In genomic region chr15:83278579-83278978, GRCm38 (mm10) we compare ENCODE assay signal across 26 mouse cellular contexts. TPM values are rescaled to one million over a fixed set of nuclear protein-coding genes. Genes with fewer than 3 reads are reported as not detected.
"Had no signal": no experiment of that assay in that cellular context is flagged by ENCODE, and none has a peak within 500 bp of the region (broad histone marks: within the 10 kb centered on the region; RNA-seq: fewer than 3 reads in every experiment).

No protein-coding gene starts in this region.

- H3K36me3 ChIP-seq: heart, embryonic 10.5 days; heart, embryonic 12.5 days; hindbrain, embryonic 10.5 days; hindbrain, embryonic 12.5 days; intestine, embryonic 15.5 days; limb, embryonic 10.5 days; limb, embryonic 12.5 days had no signal

- ATAC-seq: hindbrain, embryonic 16.5 days; inflammation-experienced regulatory T-cells, adult 6 months; intestine, embryonic 15.5 days; intestine, postnatal 0 days had no signal

- H3K4me1 ChIP-seq: heart, embryonic 10.5 days; heart, embryonic 12.5 days; hindbrain, embryonic 10.5 days; hindbrain, embryonic 12.5 days; intestine, embryonic 15.5 days; limb, embryonic 10.5 days; limb, embryonic 12.5 days had no signal

- H3K27me3 ChIP-seq: heart, embryonic 12.5 days; hindbrain, embryonic 12.5 days; intestine, embryonic 15.5 days; limb, embryonic 12.5 days had no signal

- H3K4me3 ChIP-seq: gastrocnemius, adult 2 months; heart, adult 2 months; heart, embryonic 10.5 days; heart, embryonic 12.5 days; hindbrain, embryonic 10.5 days; hindbrain, embryonic 12.5 days; intestine, embryonic 15.5 days; layer of hippocampus, adult 2 months; left cerebral cortex, adult 2 months; limb, embryonic 10.5 days; limb, embryonic 12.5 days had no signal

- H3K9me3 ChIP-seq: heart, embryonic 10.5 days; heart, embryonic 12.5 days; hindbrain, embryonic 10.5 days; intestine, embryonic 15.5 days; limb, embryonic 10.5 days; limb, embryonic 12.5 days had no signal

- DNase-seq: gastrocnemius, adult 2 months; gastrocnemius, postnatal 10 days; gastrocnemius, postnatal 25 days; heart, adult 11 months; heart, adult 2 months; heart, postnatal 10 days; heart, postnatal 4 days; kidney, adult 18-20 months; kidney, adult 8-10 months; kidney, postnatal 10 days; kidney, postnatal 25 days; kidney, postnatal 4 days had no signal

- H3K4me2 ChIP-seq: heart, embryonic 12.5 days; hindbrain, embryonic 12.5 days; hindbrain, embryonic 14.5 days; intestine, embryonic 15.5 days; limb, embryonic 12.5 days had no signal

- H3K27ac ChIP-seq: gastrocnemius, adult 2 months; heart, adult 2 months; heart, embryonic 10.5 days; hindbrain, embryonic 10.5 days; hindbrain, embryonic 12.5 days; hindbrain, embryonic 14.5 days; intestine, embryonic 15.5 days; layer of hippocampus, adult 2 months; limb, embryonic 10.5 days; limb, embryonic 12.5 days; liver, embryonic 14.5 days had no signal

- H3K9ac ChIP-seq: heart, embryonic 12.5 days; hindbrain, embryonic 12.5 days; hindbrain, embryonic 14.5 days; intestine, embryonic 15.5 days; limb, embryonic 12.5 days; liver, embryonic 14.5 days had no signal

RNA-seq across cellular contexts. Expression of gene A4galt, which starts 27.0 kb away (rescaled TPM):
- polyA plus RNA-seq: heart, embryonic 10.5 days; inflammation-experienced regulatory T-cells, adult 6 months; limb, embryonic 10.5 days had no signal
